Mouse (Mus musculus) fibroblast of lung, adult 2 months (primary cell): ENCODE results near the gene Mup20.
"Not testable (repeated sequence)": the region's sequence is repeated elsewhere in the genome, so short reads cannot be mapped to it uniquely, and the experiment has no call there.

Experiments used
- DNase-seq: peaks from one replicate; pipeline ENCODE4 v3.0.0-alpha.2; 2011; ENCODE audit warnings: low read depth

Gene Mup20

GRCm38 (mm10) chr4:62054058-62054457 lies at the start of gene Mup20:
Mup20 (minus strand) TSS chr4:62054158.
- not testable (repeated sequence) for DNase-seq

- not testable (repeated sequence) for DNase-seq
Observed at GRCm38 (mm10) chr4:62103366-62103765, 49.4 kb upstream of the Mup20 start.

GRCm38 (mm10) chr4:62087953-62088352 lies 34.0 kb upstream of the Mup20 start:
- DNase-seq, result no peak

GRCm38 (mm10) chr4:62087241-62087640 lies 33.3 kb upstream of the Mup20 start, which contains the start of gene Mup3:
Mup3 (minus strand) TSS chr4:62087342.
- no peak for DNase-seq

- no peak for DNase-seq
Observed at GRCm38 (mm10) chr4:62082755-62083154, 28.8 kb upstream of the Mup20 start.

- DNase-seq, result no peak
Observed at GRCm38 (mm10) chr4:62075126-62075525, 21.2 kb upstream of the Mup20 start.

- DNase-seq, result not testable (repeated sequence)
Observed at GRCm38 (mm10) chr4:62054780-62055179, 822 bp upstream of the Mup20 start.

- no peak for DNase-seq
Observed at GRCm38 (mm10) chr4:62026281-62026680, 27.7 kb downstream of the Mup20 start.

- no peak for DNase-seq
Observed at GRCm38 (mm10) chr4:62024256-62024959, 29.6 kb downstream of the Mup20 start.

GRCm38 (mm10) chr4:62023646-62024045 lies 30.3 kb downstream of the Mup20 start:
- DNase-seq, result no peak

GRCm38 (mm10) chr4:62023120-62023519 lies 30.8 kb downstream of the Mup20 start:
- no peak for DNase-seq

GRCm38 (mm10) chr4:62020511-62020910 lies 33.4 kb downstream of the Mup20 start:
- not testable (repeated sequence) for DNase-seq
